Mouse (Mus musculus) liver, embryonic 15.5 days (tissue): Measurements from ENCODE around the gene Adam8. TPM values are rescaled to one million over a fixed set of nuclear protein-coding genes. Genes with fewer than 3 reads are reported as not detected.

Experiments used
- ATAC-seq: fragments of 200-750 bp; cut with Nextera tagmentation; 2 replicates; pipeline ENCODE4 v1.8.0; 2017; ENCODE audit warnings: moderate number of reproducible peaks, mild to moderate bottlenecking, moderate library complexity; ENCODE audit not compliant: insufficient read depth
- H3K27ac ChIP-seq: fragments of 300-500 bp; sonication (generic); replicated peaks from 2 replicates; pipeline ENCODE4 v1.5.1; 2015; ENCODE audit warnings: mild to moderate bottlenecking, inconsistent platforms
- H3K27me3 ChIP-seq: fragments of 300-500 bp; sonication (generic); 2 replicates; pipeline ENCODE4 v1.6.1; 2015; ENCODE audit warnings: mild to moderate bottlenecking, inconsistent platforms
- H3K36me3 ChIP-seq: fragments of 300-500 bp; sonication (generic); replicated peaks from 2 replicates; pipeline ENCODE4 v1.6.1; 2015; ENCODE audit warnings: moderate library complexity, mild to moderate bottlenecking, inconsistent platforms
- H3K4me1 ChIP-seq: fragments of 300-500 bp; sonication (generic); replicated peaks from 2 replicates; pipeline ENCODE4 v1.6.1; 2015; ENCODE audit warnings: inconsistent platforms
- H3K4me2 ChIP-seq: fragments of 300-500 bp; sonication (generic); 2 replicates; pipeline ENCODE4 v1.6.1; 2015; ENCODE audit warnings: moderate library complexity, mild to moderate bottlenecking, inconsistent platforms
- H3K4me3 ChIP-seq: fragments of 300-500 bp; sonication (generic); replicated peaks from 2 replicates; pipeline ENCODE4 v1.5.1; 2015; ENCODE audit warnings: mild to moderate bottlenecking, inconsistent platforms
- H3K9ac ChIP-seq: fragments of 300-500 bp; sonication (generic); 2 replicates; pipeline ENCODE4 v1.6.1; 2015; ENCODE audit warnings: moderate library complexity, mild to moderate bottlenecking, inconsistent platforms
- H3K9me3 ChIP-seq: fragments of 300-500 bp; sonication (generic); replicated peaks from 2 replicates; pipeline ENCODE4 v1.6.1; 2016; ENCODE audit warnings: inconsistent platforms
- WGBS: fragments of 180-500 bp; shearing (Covaris S2); methylation state at CpG from one replicate; pipeline ENCODE4 v1.1.7; 2015; ENCODE audit warnings: mixed read lengths; ENCODE audit not compliant: insufficient replicate concordance; 5-methylcytosine and 5-hydroxymethylcytosine counted together
- microRNA counts: library from miRNA; unstranded; fragments of <30 nt; microRNA quantifications from one replicate; lab custom pipeline; 2016
- microRNA-seq: library from miRNA; unstranded; fragments of <30 nt; microRNA quantifications from one replicate; pipeline ENCODE4, GENCODE M21; 2016
- polyA plus RNA-seq: library from polyadenylated mRNA; unstranded; fragments of >200 nt; fragmentation: Nextera tagmentation; extraction: Ambion mirVana; gene quantifications from 2 replicates; pipeline ENCODE4 v1.2.1, GENCODE M21; 2015

The Adam8 gene
- polyA plus RNA-seq, 1 experiment from 2014 or later = 1.1 TPM

DNA sequence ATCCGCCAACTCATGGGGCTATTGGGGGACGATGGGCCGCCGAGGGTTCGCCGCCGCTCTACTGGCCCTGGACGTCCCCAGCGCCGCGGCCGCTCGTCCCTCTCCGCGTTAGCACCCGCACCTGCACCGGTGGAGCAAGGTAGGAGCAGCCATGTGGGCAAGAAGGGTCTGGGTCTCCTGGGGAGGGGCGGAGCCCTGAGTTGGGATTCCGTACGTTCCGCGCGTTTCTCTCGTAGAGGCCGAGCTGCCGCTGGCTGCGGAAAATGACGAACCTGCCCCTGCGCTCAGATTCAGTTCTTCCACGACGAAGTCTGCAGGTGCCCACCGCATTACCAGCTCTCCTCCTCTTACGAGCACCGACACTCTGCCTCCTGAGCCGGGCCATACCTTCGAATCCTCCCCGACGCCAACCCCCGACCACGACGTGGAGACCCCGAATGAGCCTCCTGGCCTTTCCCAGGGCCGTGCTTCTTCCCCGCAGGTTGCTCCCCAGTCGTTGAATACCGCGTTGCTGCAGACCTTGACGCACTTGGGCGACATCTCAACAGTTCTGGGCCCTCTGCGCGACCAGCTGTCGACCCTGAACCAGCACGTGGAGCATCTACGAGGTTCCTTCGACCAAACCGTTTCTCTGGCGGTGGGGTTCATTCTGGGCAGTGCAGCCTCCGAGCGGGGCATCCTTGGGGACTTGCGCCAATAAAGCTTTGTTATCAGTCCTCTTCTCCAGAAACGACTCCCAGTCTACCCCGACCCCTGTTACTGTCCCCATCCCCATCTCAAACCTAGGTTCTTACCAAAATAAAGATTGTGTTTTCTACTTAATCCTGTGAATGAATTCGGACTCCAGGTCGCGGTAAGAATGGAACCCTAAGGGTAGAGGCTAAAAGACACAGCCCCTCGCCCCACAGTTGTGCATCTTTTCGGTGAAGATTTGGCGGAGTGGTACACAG is 47.8 kb downstream of the Adam8 start:
- Histone ChIP-seq H3K36me3 (no peaks in the 10 kb centered on the region), H3K27ac (no peak overlapping the region), H3K9me3 (no peaks in the 10 kb centered on the region), H3K4me1 (peaks cover under 1% of the 10 kb centered on the region; the same call in 1 of the 2 replicates), H3K9ac (no peak overlapping the region), H3K4me2 (peak overlapping the region; percentile 35), H3K27me3 (peaks cover 91% of the 10 kb centered on the region), H3K4me3 (peak overlapping the region; percentile 15; the same call in 1 of the 2 replicates)
- WGBS = 4% methylated on average over 68 of the region's 68 CpGs
- no peak for ATAC-seq

DNA sequence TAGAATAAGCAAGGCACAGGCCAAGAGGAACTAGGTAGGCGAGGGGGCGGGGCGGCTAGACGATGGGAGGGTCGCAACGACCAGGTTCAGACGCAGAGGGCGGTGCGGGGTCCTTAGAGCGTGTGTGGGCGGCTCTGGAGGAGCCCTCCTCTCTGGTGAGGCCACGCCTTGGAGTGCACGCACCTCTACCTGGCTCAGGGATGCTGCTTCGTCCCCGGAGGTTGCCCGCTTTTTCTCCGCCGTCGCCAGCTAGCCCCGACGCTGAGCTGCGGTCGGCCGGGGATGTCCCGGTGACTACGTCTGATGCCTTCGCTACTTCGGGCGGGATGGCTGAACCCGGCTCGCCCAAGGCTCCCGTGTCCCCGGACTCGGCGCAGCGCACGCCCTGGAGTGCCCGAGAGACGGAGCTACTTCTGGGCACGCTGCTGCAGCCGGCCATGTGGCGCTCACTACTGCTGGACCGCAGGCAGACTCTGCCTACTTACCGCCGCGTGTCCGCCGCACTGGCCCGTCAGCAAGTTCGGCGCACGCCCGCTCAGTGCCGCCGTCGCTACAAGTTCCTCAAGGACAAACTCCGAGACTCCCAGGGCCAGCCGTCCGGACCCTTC is 48.6 kb downstream of the Adam8 start, which contains the start of gene Utf1:
Gene Utf1, plus strand, starts transcription at position 116 of the 608 bp plus-strand sequence.
- H3K36me3 ChIP-seq = no peaks in the 10 kb centered on the region
- peak within 1 kb of the TSS; percentile 35 for H3K4me2 ChIP-seq
- no peaks in the 10 kb centered on the region for H3K9me3 ChIP-seq
- WGBS = 2% methylated on average over 59 of the region's 59 CpGs
- H3K4me1 ChIP-seq = no peaks in the 10 kb centered on the region; the same call in 1 of the 2 replicates
- no peak within 1 kb of the TSS for H3K27ac ChIP-seq
- peaks cover 83% of the 10 kb centered on the region for H3K27me3 ChIP-seq
- H3K4me3 ChIP-seq = peak within 1 kb of the TSS; percentile 15; the same call in 1 of the 2 replicates
- no peak for ATAC-seq
- H3K9ac ChIP-seq = no peak within 1 kb of the TSS

DNA sequence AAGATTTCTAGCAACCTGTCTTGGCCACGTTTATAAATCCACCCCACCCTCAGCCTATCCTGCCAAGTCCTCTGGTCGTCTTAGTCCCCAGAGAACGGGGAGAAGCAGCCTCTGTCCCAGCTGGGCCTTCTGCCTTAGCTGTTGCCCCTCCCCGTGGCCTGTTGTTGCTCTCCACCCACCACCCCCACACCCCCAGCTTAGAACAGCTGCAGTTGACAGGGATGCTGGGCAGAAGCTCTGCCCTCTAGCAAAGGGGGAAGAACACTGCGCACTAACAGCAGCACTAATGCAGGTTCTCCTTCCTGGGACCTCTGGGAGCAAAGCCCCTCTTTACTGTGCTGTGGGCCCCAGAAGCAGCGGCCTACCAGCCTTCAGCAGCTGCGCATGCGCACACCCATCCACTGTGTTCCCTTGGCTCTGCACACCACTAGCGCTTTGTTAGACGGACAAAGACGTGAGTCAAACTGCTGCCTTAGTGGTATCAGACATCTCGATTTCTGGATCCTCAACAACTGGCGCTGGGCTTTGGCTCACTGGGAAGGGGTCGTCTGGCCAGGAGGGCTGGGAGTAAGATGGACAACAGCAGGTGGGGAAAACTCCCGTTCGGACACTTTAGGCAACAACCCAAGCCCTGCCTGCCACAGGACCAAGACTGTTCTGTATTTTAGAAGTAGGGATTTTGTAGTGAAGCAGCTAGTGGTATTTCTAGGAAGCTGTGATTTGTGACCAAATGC is 51.7 kb downstream of the Adam8 start:
- Histone ChIP-seq H3K9ac (no peak overlapping the region), H3K4me2 (no peak overlapping the region), H3K27ac (no peak overlapping the region), H3K4me1 (no peaks in the 10 kb centered on the region; the same call in 1 of the 2 replicates), H3K4me3 (no peak overlapping the region), H3K9me3 (no peaks in the 10 kb centered on the region), H3K36me3 (no peaks in the 10 kb centered on the region), H3K27me3 (peaks cover 54% of the 10 kb centered on the region)
- 60% methylated on average over 16 of the region's 16 CpGs for WGBS
- ATAC-seq = no peak

DNA sequence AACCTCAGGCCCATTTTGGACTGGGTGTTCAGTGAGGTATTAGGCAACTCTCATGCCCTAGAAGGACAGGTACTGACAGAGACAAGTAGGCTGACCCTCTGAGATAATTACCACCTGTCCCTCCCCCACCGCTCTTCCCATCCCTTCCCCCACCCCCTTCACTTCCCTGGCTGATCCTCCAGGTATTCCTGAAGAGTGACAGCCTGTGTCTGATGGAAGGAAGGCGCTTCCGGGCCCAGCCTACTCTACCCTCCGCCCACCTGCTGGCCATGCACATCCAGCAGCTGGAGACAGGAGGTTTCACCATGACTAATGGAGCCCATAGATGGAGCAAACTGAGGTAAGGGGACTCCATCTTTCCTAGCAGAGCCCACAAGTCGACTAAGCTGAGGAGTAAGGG is 54.6 kb downstream of the Adam8 start:
- Histone ChIP-seq H3K9me3 (no peaks in the 10 kb centered on the region), H3K4me2 (no peak overlapping the region), H3K9ac (no peak overlapping the region), H3K27ac (no peak overlapping the region), H3K4me3 (no peak overlapping the region), H3K27me3 (peaks cover 26% of the 10 kb centered on the region), H3K4me1 (no peaks in the 10 kb centered on the region), H3K36me3 (no peaks in the 10 kb centered on the region)
- WGBS = 45% methylated on average over 5 of the region's 5 CpGs
- no peak for ATAC-seq

DNA sequence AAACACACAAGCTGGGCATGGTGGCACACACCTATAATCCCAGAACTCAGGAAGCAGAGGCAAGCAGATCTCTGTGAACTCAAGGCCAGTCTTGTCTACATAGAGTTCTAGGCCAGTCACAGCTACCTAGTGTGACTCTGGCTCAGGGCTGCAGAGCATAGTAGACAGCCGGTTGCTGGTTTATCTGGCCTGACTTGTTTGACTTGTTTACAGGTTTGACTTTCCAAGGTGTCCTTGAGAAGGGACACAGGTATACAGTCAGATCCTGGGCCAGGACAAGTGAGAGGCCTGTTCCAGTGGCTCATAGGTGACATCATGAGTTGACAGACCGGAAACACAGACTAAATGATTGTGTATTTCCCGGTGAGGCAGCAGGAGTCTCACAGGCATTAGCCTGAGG is 55.2 kb downstream of the Adam8 start:
- no peak overlapping the region for H3K27ac ChIP-seq
- H3K9me3 ChIP-seq = no peaks in the 10 kb centered on the region
- H3K9ac ChIP-seq = no peak overlapping the region
- no peak overlapping the region for H3K4me3 ChIP-seq
- peaks cover 19% of the 10 kb centered on the region for H3K27me3 ChIP-seq
- no peaks in the 10 kb centered on the region for H3K4me1 ChIP-seq
- 45% methylated on average over 3 of the region's 3 CpGs for WGBS
- no peak overlapping the region for H3K4me2 ChIP-seq
- ATAC-seq = no peak
- H3K36me3 ChIP-seq = no peaks in the 10 kb centered on the region

DNA sequence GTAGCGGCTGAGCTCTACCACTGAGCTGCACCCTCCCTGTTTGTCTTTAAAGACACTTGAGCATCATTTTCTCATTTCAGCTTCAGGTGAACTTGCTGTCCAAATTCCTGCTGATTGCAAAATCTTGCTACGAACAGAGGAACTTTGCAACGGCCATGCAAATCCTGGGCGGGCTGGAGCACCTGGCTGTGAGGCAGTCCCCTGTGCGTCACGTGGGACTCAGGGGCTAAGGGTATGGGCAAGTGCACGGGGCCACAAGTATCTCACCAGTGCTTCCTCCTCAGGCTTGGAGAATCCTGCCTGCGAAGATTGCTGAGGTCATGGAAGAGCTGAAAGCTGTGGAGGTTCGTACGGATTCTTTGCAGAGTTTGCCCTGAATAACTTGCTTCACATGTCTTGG is 55.7 kb downstream of the Adam8 start:
- Histone ChIP-seq H3K4me2 (no peak overlapping the region), H3K9me3 (no peaks in the 10 kb centered on the region), H3K9ac (no peak overlapping the region), H3K27me3 (peaks cover 15% of the 10 kb centered on the region), H3K4me3 (no peak overlapping the region), H3K36me3 (no peaks in the 10 kb centered on the region), H3K27ac (no peak overlapping the region), H3K4me1 (no peaks in the 10 kb centered on the region)
- whole genome bisulfite sequencing = 67% methylated on average over 10 of the region's 10 CpGs
- ATAC-seq = no peak

DNA sequence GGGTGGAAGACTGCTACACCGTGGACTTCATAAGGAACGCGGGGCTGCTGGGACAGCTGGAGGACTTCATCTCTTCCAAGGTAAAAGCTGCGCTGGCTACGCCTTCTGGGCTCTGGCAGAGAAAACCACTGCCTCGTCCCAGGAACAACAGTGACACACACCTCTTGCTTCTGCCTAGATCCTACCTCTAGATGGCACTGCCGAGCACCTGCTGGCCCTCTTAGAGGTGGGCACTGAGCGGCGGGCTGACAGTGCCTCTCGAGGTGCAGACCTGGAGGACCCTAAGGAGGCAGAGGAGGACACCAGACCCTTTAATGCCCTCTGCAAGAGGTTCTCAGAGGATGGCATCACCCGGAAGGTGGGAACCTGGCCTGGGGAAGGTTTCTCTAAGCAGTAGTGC is 61.6 kb downstream of the Adam8 start:
- 25% methylated on average over 11 of the region's 11 CpGs for WGBS
- H3K4me1 ChIP-seq = no peaks in the 10 kb centered on the region
- no peak overlapping the region for H3K4me2 ChIP-seq
- H3K27me3 ChIP-seq = no peaks in the 10 kb centered on the region
- H3K27ac ChIP-seq = no peak overlapping the region
- no peak overlapping the region for H3K9ac ChIP-seq
- H3K9me3 ChIP-seq = no peaks in the 10 kb centered on the region
- no peak for ATAC-seq
- no peaks in the 10 kb centered on the region for H3K36me3 ChIP-seq
- no peak overlapping the region for H3K4me3 ChIP-seq

MicroRNAs within 50 kb of the gene (microRNA counts, 519-probe panel; counts per million panel counts)
- 1,558 counts per million, percentile 10 among the panel's probes with 10 or more counts for microRNA mmu-miR-202-3p (lab: Ali Mortazavi, UCI)
- microRNA mmu-miR-202-5p (lab: Ali Mortazavi, UCI) = 2,582 counts per million, percentile 49 among the panel's probes with 10 or more counts

Small RNA genes lying within 50 kb of the gene (microRNA-seq; reads per million reads assigned to microRNA genes)
- 1.3 reads per million for gene Mir202
- not detected for gene Mir7062
- gene mmu-mir-7686 = not detected

Other genes with a start within 250 kb of the Adam8 start
- not detected in 2 replicates for gene Adgra1, start 158.4 kb downstream of the Adam8 start, polyA plus RNA-seq
- not detected in 2 replicates for gene Kndc1, start 97.9 kb downstream of the Adam8 start, polyA plus RNA-seq
- gene Utf1, start 48.8 kb downstream of the Adam8 start, polyA plus RNA-seq = not detected in 2 replicates
- gene 6430531B16Rik, start 13.8 kb downstream of the Adam8 start, polyA plus RNA-seq = not detected in 2 replicates
- 17.4 and 19.6 TPM in 2 replicates for gene Zfp511, start 43.8 kb upstream of the Adam8 start, polyA plus RNA-seq
- 21.4 and 23.2 TPM in 2 replicates for gene Tubgcp2, start 44.1 kb upstream of the Adam8 start, polyA plus RNA-seq
- not detected in 2 replicates for gene Msx3, start 56.5 kb upstream of the Adam8 start, polyA plus RNA-seq
- gene Caly, start 90.0 kb upstream of the Adam8 start, polyA plus RNA-seq = not detected in 2 replicates
- gene Prap1, start 100.8 kb upstream of the Adam8 start, polyA plus RNA-seq = 0.74 and 0.79 TPM in 2 replicates
- gene Fuom, start 109.9 kb upstream of the Adam8 start, polyA plus RNA-seq = 8.0 and 8.7 TPM in 2 replicates
- 10.1 and 11.0 TPM in 2 replicates for gene Paox, start 123.2 kb upstream of the Adam8 start, polyA plus RNA-seq
- gene Echs1, start 123.9 kb upstream of the Adam8 start, polyA plus RNA-seq = 104 and 111 TPM in 2 replicates
- 15.4 and 17.0 TPM in 2 replicates for gene Mtg1, start 145.0 kb upstream of the Adam8 start, polyA plus RNA-seq
- 0.08 TPM in 1 of 2 replicates, not detected in the other for gene Sprn, start 162.3 kb upstream of the Adam8 start, polyA plus RNA-seq
- not detected in 2 replicates for gene Olfr522, start 172.2 kb upstream of the Adam8 start, polyA plus RNA-seq
- not detected in 2 replicates for gene Olfr523, start 180.7 kb upstream of the Adam8 start, polyA plus RNA-seq
- not detected in 2 replicates for gene Olfr524, start 213.4 kb upstream of the Adam8 start, polyA plus RNA-seq
- gene Cd163l1, start 225.7 kb upstream of the Adam8 start, polyA plus RNA-seq = 0.05 TPM in 1 of 2 replicates, not detected in the other